Mouse (Mus musculus) gastrocnemius, postnatal 25 days (tissue): ENCODE measurements around the gene Cacnb1. TPM values are rescaled to one million over a fixed set of nuclear protein-coding genes. Genes with fewer than 3 reads are reported as not detected.
A peak's percentile ranks its signal among the peaks of the same experiment; 100 is the strongest.

Experiments
- DNase-seq: peaks from one replicate; pipeline ENCODE4 v3.0.0; 2022
- total RNA-seq, 2 experiments: library from RNA; stranded (reverse); gene quantifications; 1 replicate in 1 of 2; 2 replicates in 1 of 2; pipeline ENCODE4 v1.2.3; 2021

The Cacnb1 gene
- total RNA-seq, 2 experiments from 2014 or later, result 212 to 259 TPM

DNA sequence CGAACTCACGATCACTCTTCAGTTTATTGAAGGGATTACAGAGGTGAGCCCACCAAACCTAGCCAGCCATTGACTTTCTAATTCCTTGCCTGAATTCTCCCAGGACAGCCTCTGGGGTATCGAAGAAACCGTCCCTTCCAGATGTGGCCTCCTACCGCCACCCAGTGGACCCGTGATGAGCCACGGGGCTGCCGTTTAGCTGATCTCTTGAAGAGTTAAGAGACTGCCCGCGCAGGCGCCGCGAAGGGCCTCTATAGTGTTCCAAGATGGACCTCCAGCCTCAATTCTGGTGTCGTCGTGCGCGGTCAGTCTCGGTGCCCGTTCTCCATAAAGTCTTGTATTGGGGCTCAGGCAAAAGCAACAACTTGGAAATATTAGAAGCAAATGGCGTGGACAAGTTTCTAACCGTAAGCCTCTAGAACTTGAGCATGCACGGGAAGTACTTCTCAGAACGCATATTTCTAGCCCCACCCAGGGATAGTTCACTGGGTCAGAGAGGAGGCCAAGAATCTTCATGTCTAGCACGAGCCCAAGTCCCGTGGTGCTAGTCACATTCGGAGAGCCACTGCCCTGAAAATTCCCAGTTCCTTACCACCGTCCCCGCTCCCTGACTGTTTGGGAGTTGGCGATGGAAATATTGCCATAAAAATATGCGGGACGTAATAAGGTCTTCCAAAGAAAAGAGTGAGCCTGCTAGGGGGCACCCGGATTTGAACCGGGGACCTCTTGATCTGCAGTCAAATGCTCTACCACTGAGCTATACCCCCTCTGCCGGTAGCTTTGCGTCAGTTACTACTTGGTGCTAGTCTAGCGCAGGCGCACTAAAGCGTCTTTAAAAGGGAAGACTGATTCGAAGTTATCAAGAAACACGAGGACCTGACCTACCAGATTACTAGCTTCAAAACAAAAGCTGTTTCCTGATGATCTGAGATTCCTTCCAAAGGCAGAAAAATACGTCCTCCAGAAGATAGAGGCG is 35.0 kb downstream of the Cacnb1 start:
- DNase-seq, result peak; percentile 90

GRCm38 (mm10) chr11:97986738-97987465 is 35.9 kb downstream of the Cacnb1 start:
- no peak for DNase-seq

- DNase-seq, result no peak
Observed at GRCm38 (mm10) chr11:97985727-97986677, 36.8 kb downstream of the Cacnb1 start, which contains the start of gene Plxdc1. TSS of gene Plxdc1 (minus strand) at chr11:97986444.

DNA sequence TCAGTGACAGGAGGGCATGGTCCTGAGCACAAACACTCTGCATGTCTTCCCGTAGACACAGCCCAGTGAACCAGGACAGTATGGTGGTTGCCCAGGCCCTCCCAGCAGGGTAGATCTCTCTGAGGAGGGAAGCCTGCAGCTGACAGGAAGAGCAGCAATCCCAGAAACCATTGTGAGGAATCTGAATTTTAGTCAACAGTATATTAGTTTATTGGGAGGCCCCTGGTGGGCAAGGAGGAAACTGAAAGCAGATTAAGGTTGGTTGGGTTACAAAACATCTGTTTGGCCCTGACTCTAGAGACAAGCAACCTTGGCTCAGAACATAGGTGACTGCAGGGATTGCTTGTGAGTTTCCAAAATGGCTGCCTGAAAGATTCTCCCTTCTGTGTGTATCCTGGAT is 38.9 kb downstream of the Cacnb1 start:
- no peak for DNase-seq

DNA sequence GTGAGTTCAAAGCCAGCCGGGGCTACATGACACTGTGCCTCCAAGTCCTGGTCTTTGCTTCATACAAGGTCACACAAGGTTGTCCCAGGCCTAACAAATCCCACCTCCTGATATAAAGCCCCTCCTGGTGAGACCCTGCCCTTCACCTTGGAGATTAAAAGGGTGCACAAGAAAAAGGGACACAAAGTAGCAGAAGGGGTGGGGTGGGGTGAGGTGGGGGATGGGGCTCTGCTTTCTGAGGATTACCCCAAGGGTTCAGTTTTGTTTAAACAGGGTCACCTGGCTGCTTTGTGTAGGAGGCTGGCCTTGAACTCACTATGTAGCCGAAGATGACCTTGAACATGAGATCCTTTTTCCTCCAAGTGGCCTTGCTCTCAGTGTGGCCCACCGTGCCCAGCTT is 39.3 kb downstream of the Cacnb1 start:
- no peak for DNase-seq

GRCm38 (mm10) chr11:97982721-97983120 is 40.1 kb downstream of the Cacnb1 start:
- no peak for DNase-seq

GRCm38 (mm10) chr11:97980531-97980966 is 42.3 kb downstream of the Cacnb1 start:
- DNase-seq, result peak; percentile 80

DNA sequence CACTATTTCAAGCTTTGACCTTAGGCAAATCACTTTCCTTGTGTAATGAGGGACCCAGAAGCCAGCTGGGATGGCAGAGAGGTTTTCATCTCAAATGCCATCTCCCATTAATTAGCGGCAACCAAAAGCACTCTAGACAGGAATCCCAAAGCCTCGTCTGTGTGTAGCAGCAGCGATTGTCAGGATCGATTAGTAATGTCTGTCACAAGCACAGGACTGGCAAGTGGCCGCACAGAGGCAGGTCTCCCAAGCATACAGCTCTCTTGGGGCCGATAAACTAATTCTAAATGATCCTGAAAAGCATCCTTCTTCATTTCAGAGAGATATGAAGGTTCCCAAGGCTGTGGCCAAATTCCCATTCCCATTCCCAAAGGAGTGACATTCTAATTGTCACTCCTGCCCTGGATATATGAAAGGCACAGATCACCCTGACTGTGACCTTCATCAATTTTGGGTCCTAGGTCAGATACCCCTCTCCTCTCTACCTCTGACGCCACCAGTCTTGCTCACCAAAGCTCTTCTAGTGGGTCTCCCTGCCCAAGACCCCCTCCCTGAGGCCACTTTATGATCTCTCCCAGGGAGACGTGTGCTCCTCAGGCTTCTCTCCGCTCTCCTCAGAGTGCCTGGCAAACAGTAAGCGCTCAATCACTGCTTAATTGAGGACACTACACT is 42.9 kb downstream of the Cacnb1 start:
- no peak for DNase-seq

- no peak for DNase-seq
Observed at GRCm38 (mm10) chr11:97978392-97978791, 44.4 kb downstream of the Cacnb1 start.

DNA sequence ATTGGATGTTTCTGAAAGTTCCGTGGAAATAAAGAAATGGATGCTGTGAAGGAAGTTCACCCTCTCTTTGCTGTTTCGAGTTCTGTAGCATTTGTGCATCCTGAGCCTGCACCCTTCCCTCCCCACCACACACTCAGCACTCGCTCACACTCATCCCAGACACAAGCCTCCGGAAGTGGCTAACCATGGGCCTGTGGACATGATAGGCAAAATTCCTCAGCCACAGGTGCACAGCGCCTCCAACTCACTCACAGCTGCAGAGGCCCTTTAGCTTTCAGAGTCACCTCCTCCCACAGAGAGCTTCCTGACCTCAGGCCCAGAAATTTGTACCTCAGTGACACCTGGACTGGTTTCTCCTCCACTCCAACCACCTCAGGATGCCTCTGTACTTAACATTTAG is 45.0 kb downstream of the Cacnb1 start:
- DNase-seq, result no peak

DNA sequence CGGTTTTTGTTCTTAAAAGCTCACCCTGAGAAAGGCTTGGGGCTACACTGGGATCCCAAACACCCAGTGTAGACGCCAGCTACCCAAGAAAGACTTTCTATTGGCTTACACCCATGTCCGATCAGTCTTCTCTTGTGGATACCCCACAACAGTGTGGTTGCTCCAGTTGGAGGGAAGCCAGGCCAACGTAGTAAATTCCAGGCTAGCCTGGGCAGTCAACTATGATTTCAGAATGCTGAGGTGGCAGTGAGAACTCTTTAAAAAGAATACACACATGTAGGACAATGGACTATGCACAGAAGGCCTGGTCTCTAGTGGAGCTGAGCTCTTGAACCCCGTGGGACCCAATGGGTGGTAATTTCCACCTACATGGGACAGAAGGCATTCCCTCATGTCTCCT is 48.1 kb downstream of the Cacnb1 start:
- DNase-seq, result no peak

- DNase-seq, result no peak
Observed at GRCm38 (mm10) chr11:97974141-97974540, 48.7 kb downstream of the Cacnb1 start.

- no peak for DNase-seq
Observed at GRCm38 (mm10) chr11:97972434-97972833, 50.4 kb downstream of the Cacnb1 start.

DNA sequence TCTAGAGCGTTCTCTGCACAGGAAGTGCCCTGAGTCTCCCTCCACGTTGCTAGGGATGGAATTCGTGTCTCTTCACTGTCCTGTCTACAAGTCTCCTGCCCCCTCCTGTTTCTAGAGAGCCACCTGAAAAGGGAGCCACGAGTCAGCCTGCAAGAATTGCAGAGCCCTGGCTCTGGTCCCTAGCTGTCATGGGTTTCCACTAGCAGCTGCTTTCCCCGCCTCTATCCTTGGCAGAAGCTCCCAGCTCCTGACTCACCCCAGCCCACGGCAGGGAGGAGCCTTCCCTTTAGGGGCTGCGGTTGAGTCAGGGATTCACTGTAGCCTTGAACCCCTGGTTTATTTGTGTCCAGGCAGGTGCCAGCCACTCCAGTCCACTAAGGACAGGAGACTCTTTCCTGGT is 51.6 kb downstream of the Cacnb1 start:
- DNase-seq, result peak; percentile 86

GRCm38 (mm10) chr11:97970771-97971170 is 52.1 kb downstream of the Cacnb1 start:
- no peak for DNase-seq

- no peak for DNase-seq
Observed at GRCm38 (mm10) chr11:97968385-97968784, 54.4 kb downstream of the Cacnb1 start.

DNA sequence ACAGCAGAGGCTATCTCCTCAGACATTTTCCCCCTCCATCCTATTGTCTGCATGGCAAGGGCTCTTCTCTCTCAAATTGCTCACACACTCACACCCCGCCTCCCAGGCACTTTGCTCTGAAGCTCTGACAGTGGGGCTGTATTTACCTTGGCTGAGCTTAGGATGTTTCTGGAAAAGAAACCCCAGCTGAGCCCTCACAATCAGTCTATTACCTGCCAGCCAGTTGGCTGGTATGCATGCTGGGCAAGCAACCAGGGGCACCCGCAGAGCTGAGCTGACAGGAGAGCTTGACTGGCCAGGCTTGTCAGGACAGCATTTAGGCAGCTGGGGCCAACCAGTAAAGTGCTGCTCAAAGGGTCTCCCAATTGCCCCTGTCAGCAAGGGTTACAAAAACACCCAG is 55.7 kb downstream of the Cacnb1 start:
- no peak for DNase-seq

- DNase-seq, result no peak
Observed at GRCm38 (mm10) chr11:97960907-97961306, 61.9 kb downstream of the Cacnb1 start.

GRCm38 (mm10) chr11:97959300-97959680 is 63.5 kb downstream of the Cacnb1 start:
- DNase-seq, result no peak

DNA sequence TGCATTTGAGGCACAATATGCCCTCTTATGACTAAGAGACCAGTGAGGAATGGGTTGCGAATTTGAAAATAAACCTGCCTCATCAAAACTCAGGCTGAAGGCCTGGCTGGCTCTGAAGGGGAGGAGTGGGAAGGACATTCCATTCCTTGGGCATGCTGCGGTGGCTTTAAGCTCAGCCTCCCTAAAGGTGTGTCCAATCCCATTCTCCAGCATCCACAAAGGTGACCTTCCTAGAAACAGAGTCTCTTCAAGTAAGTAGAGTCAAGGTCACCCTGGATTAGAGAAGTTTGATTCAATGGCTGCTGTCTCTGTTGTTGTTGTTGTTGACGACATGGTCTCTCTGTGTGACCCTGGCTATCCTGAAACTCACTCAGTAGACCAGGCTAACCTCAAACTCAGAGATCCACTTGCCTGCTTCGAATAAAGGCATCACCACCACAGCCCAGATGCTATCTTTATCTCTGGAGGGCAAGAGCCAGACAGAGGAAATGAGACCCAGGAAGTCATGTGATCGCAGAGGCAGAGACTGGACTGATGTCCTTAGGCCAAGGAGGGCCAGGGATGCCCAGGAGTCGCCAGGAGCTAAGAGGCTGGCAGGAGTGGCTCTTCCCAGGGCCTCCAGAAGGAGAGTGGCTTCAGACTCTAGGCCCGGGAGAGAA is 64.1 kb downstream of the Cacnb1 start:
- no peak for DNase-seq
